Mouse (Mus musculus) embryonic facial prominence, embryonic 13.5 days (tissue): ENCODE results near the gene Mdga1. TPM values are rescaled to one million over a fixed set of nuclear protein-coding genes. Genes with fewer than 3 reads are reported as not detected.

Experiments
- ATAC-seq: fragments of 200-750 bp; cut with Nextera tagmentation; 2 replicates; pipeline ENCODE4 v1.8.0; 2017; ENCODE audit warnings: low read depth; ENCODE audit not compliant: insufficient number of reproducible peaks, insufficient read depth, low FRiP score, low TSS enrichment
- H3K27ac ChIP-seq: fragments of 300-500 bp; sonication (generic); 2 replicates; pipeline ENCODE4 v1.5.1; 2015; ENCODE audit warnings: moderate library complexity, mild to moderate bottlenecking, inconsistent platforms
- H3K27me3 ChIP-seq: fragments of 300-500 bp; sonication (generic); 2 replicates; pipeline ENCODE4 v1.6.1; 2015; ENCODE audit warnings: mild to moderate bottlenecking, inconsistent platforms
- H3K36me3 ChIP-seq: fragments of 300-500 bp; sonication (generic); 2 replicates; pipeline ENCODE4 v1.6.1; 2015; ENCODE audit warnings: mild to moderate bottlenecking, inconsistent platforms
- H3K4me1 ChIP-seq: fragments of 300-500 bp; sonication (generic); 2 replicates; pipeline ENCODE4 v1.6.1; 2015; ENCODE audit warnings: inconsistent platforms
- H3K4me2 ChIP-seq: fragments of 300-500 bp; sonication (generic); 2 replicates; pipeline ENCODE4 v1.6.1; 2015; ENCODE audit warnings: moderate library complexity, mild to moderate bottlenecking, inconsistent platforms
- H3K4me3 ChIP-seq: fragments of 300-500 bp; sonication (generic); 2 replicates; pipeline ENCODE4 v1.5.1; 2015; ENCODE audit warnings: mild to moderate bottlenecking, inconsistent platforms
- H3K9ac ChIP-seq: fragments of 300-500 bp; sonication (generic); 2 replicates; pipeline ENCODE4 v1.6.1; 2015; ENCODE audit warnings: mild to moderate bottlenecking, inconsistent platforms
- H3K9me3 ChIP-seq: fragments of 300-500 bp; sonication (generic); 2 replicates; pipeline ENCODE4 v1.6.1; 2016; ENCODE audit warnings: inconsistent platforms
- WGBS: fragments of 180-500 bp; shearing (Covaris S2); methylation state at CpG from one replicate; pipeline ENCODE4 v1.1.7; 2015; ENCODE audit warnings: mixed read lengths; 5-methylcytosine and 5-hydroxymethylcytosine counted together
- polyA plus RNA-seq: library from polyadenylated mRNA; unstranded; fragments of >200 nt; fragmentation: Nextera tagmentation; extraction: Ambion mirVana; gene quantifications from 2 replicates; pipeline ENCODE4 v1.2.1, GENCODE M21; 2015

Gene Mdga1
- polyA plus RNA-seq, 1 experiment from 2014 or later = 3.0 TPM

GRCm38 (mm10) chr17:29834768-29835167 lies 135.1 kb downstream of the Mdga1 start:
- H3K27ac ChIP-seq = no peak overlapping the region
- 78% methylated on average over 7 of the region's 7 CpGs for WGBS
- H3K4me3 ChIP-seq = no peak overlapping the region
- H3K9ac ChIP-seq = no peak overlapping the region
- H3K36me3 ChIP-seq = no peaks in the 10 kb centered on the region
- no peaks in the 10 kb centered on the region for H3K27me3 ChIP-seq
- H3K4me2 ChIP-seq = no peak overlapping the region
- H3K9me3 ChIP-seq = no peaks in the 10 kb centered on the region
- ATAC-seq = no peak
- peaks cover 13% of the 10 kb centered on the region for H3K4me1 ChIP-seq

GRCm38 (mm10) chr17:29834333-29834732 lies 135.6 kb downstream of the Mdga1 start:
- no peak overlapping the region for H3K4me2 ChIP-seq
- H3K9me3 ChIP-seq = no peaks in the 10 kb centered on the region
- no peak for ATAC-seq
- H3K4me1 ChIP-seq = peaks cover 13% of the 10 kb centered on the region
- no peak overlapping the region for H3K9ac ChIP-seq
- no peaks in the 10 kb centered on the region for H3K27me3 ChIP-seq
- 88% methylated on average over 9 of the region's 9 CpGs for WGBS
- no peak overlapping the region for H3K4me3 ChIP-seq
- no peak overlapping the region for H3K27ac ChIP-seq
- H3K36me3 ChIP-seq = no peaks in the 10 kb centered on the region

GRCm38 (mm10) chr17:29831696-29832095 lies 138.2 kb downstream of the Mdga1 start:
- H3K4me2 ChIP-seq = no peak overlapping the region
- no peak overlapping the region for H3K27ac ChIP-seq
- no peaks in the 10 kb centered on the region for H3K27me3 ChIP-seq
- H3K36me3 ChIP-seq = no peaks in the 10 kb centered on the region
- H3K9ac ChIP-seq = no peak overlapping the region
- H3K4me1 ChIP-seq = no peaks in the 10 kb centered on the region; the same call in 1 of the 2 replicates
- ATAC-seq = no peak
- no peaks in the 10 kb centered on the region for H3K9me3 ChIP-seq
- no peak overlapping the region for H3K4me3 ChIP-seq
- WGBS = 88% methylated on average over 11 of the region's 11 CpGs

- Histone ChIP-seq H3K4me1 (no peaks in the 10 kb centered on the region; the same call in 1 of the 2 replicates), H3K36me3 (no peaks in the 10 kb centered on the region), H3K4me3 (no peak overlapping the region), H3K27me3 (no peaks in the 10 kb centered on the region), H3K9me3 (no peaks in the 10 kb centered on the region), H3K4me2 (no peak overlapping the region), H3K9ac (no peak overlapping the region), H3K27ac (no peak overlapping the region)
- 76% methylated on average over 7 of the region's 7 CpGs for WGBS
- ATAC-seq = no peak
These were observed 140.8 kb downstream of the Mdga1 start for GRCm38 (mm10) chr17:29829136-29829535.

- H3K36me3 ChIP-seq = no peaks in the 10 kb centered on the region
- H3K27ac ChIP-seq = no peak overlapping the region
- 68% methylated on average over 5 of the region's 5 CpGs for WGBS
- no peak overlapping the region for H3K4me2 ChIP-seq
- no peak overlapping the region for H3K9ac ChIP-seq
- no peak overlapping the region for H3K4me3 ChIP-seq
- H3K27me3 ChIP-seq = no peaks in the 10 kb centered on the region
- H3K9me3 ChIP-seq = no peaks in the 10 kb centered on the region
- ATAC-seq = no peak
- no peaks in the 10 kb centered on the region for H3K4me1 ChIP-seq
These were observed 142.3 kb downstream of the Mdga1 start for GRCm38 (mm10) chr17:29827602-29828001.

GRCm38 (mm10) chr17:29824512-29825120 lies 145.3 kb downstream of the Mdga1 start:
- Histone ChIP-seq H3K4me2 (no peak overlapping the region), H3K36me3 (no peaks in the 10 kb centered on the region), H3K4me1 (no peaks in the 10 kb centered on the region), H3K4me3 (no peak overlapping the region), H3K27me3 (no peaks in the 10 kb centered on the region), H3K9me3 (no peaks in the 10 kb centered on the region), H3K27ac (no peak overlapping the region), H3K9ac (no peak overlapping the region)
- ATAC-seq = no peak
- 83% methylated on average over 4 of the region's 4 CpGs for WGBS

GRCm38 (mm10) chr17:29824208-29824509 lies 145.7 kb downstream of the Mdga1 start:
- no peak overlapping the region for H3K4me3 ChIP-seq
- H3K4me1 ChIP-seq = no peaks in the 10 kb centered on the region
- no peak overlapping the region for H3K9ac ChIP-seq
- H3K36me3 ChIP-seq = no peaks in the 10 kb centered on the region
- 48% methylated on average over 5 of the region's 5 CpGs for WGBS
- no peaks in the 10 kb centered on the region for H3K9me3 ChIP-seq
- ATAC-seq = no peak
- H3K4me2 ChIP-seq = no peak overlapping the region
- H3K27me3 ChIP-seq = no peaks in the 10 kb centered on the region
- no peak overlapping the region for H3K27ac ChIP-seq

- H3K4me3 ChIP-seq = no peak overlapping the region
- no peak overlapping the region for H3K9ac ChIP-seq
- H3K9me3 ChIP-seq = no peaks in the 10 kb centered on the region
- H3K4me1 ChIP-seq = peaks cover 2% of the 10 kb centered on the region
- H3K27ac ChIP-seq = no peak overlapping the region
- no peak for ATAC-seq
- H3K36me3 ChIP-seq = no peaks in the 10 kb centered on the region
- WGBS = 74% methylated on average over 14 of the region's 14 CpGs
- no peaks in the 10 kb centered on the region for H3K27me3 ChIP-seq
- H3K4me2 ChIP-seq = no peak overlapping the region
These were observed 146.3 kb downstream of the Mdga1 start for GRCm38 (mm10) chr17:29823439-29824207.

- no peak overlapping the region for H3K4me2 ChIP-seq
- peaks cover 13% of the 10 kb centered on the region for H3K4me1 ChIP-seq
- ATAC-seq = no peak
- H3K36me3 ChIP-seq = no peaks in the 10 kb centered on the region
- H3K4me3 ChIP-seq = no peak overlapping the region
- H3K9ac ChIP-seq = no peak overlapping the region
- H3K27ac ChIP-seq = no peak overlapping the region
- H3K9me3 ChIP-seq = no peaks in the 10 kb centered on the region
- WGBS = 91% methylated on average over 3 of the region's 3 CpGs
- no peaks in the 10 kb centered on the region; the same call in 1 of the 2 replicates for H3K27me3 ChIP-seq
These were observed 150.3 kb downstream of the Mdga1 start for GRCm38 (mm10) chr17:29819608-29820007.

GRCm38 (mm10) chr17:29818989-29819388 lies 150.9 kb downstream of the Mdga1 start:
- Histone ChIP-seq H3K9ac (no peak overlapping the region), H3K36me3 (no peaks in the 10 kb centered on the region), H3K4me1 (peaks cover 16% of the 10 kb centered on the region), H3K4me2 (no peak overlapping the region), H3K27me3 (no peaks in the 10 kb centered on the region; the same call in 1 of the 2 replicates), H3K4me3 (no peak overlapping the region), H3K9me3 (no peaks in the 10 kb centered on the region), H3K27ac (no peak overlapping the region)
- no peak for ATAC-seq
- WGBS = 85% methylated on average over 7 of the region's 7 CpGs

- Histone ChIP-seq H3K9ac (no peak overlapping the region), H3K4me2 (no peak overlapping the region; the same call in 1 of the 2 replicates), H3K36me3 (no peaks in the 10 kb centered on the region), H3K27ac (no peak overlapping the region), H3K27me3 (no peaks in the 10 kb centered on the region; the same call in 1 of the 2 replicates), H3K4me3 (no peak overlapping the region), H3K4me1 (peaks cover 18% of the 10 kb centered on the region), H3K9me3 (no peaks in the 10 kb centered on the region)
- ATAC-seq = no peak
- 35% methylated on average over 11 of the region's 11 CpGs for WGBS
These were observed 151.5 kb downstream of the Mdga1 start for GRCm38 (mm10) chr17:29818264-29818945.

GRCm38 (mm10) chr17:29814758-29815157 lies 155.1 kb downstream of the Mdga1 start:
- Histone ChIP-seq H3K9me3 (no peaks in the 10 kb centered on the region), H3K4me3 (no peak overlapping the region), H3K27me3 (no peaks in the 10 kb centered on the region; the same call in 1 of the 2 replicates), H3K27ac (no peak overlapping the region), H3K4me2 (no peak overlapping the region), H3K36me3 (no peaks in the 10 kb centered on the region), H3K9ac (no peak overlapping the region), H3K4me1 (peaks cover 22% of the 10 kb centered on the region)
- 30% methylated on average over 6 of the region's 6 CpGs for WGBS
- ATAC-seq = no peak
